Mouse (Mus musculus): ENCODE measurements around the gene Fgfr2. TPM values are rescaled to one million over a fixed set of nuclear protein-coding genes. Genes with fewer than 3 reads are reported as not detected.

Fgfr2 gene
- polyA plus RNA-seq, 1 experiment, result 1.7 TPM

- Histone ChIP-seq H3K4me3 (ENCODE audit: insufficient read depth, poor library complexity, severe bottlenecking) (no peak overlapping the region), H3K79me3 (ENCODE audit: low read depth) (no peaks in the 10 kb centered on the region), H3K79me2 (ENCODE audit: control insufficient read depth, insufficient read depth) (no peaks in the 10 kb centered on the region), H3K27me3 (ENCODE audit: control insufficient read depth, insufficient read depth, insufficient read length) (peaks cover 19% of the 10 kb centered on the region), H3ac (ENCODE audit: control insufficient read depth, insufficient read length, low read depth) (no peak overlapping the region), H3K36me3 (ENCODE audit: control insufficient read depth, insufficient read depth) (no peaks in the 10 kb centered on the region)
- TF ChIP-seq USF1 (IDR thresholded peaks at IDR 0.05; ENCODE audit: low read depth) (no peak), MAX (IDR thresholded peaks at IDR 0.05) (no peak), MYOG (IDR thresholded peaks at IDR 0.05; ENCODE audit: control insufficient read depth, extremely low read depth, insufficient read length) (no peak), CTCF (IDR thresholded peaks at IDR 0.05; ENCODE audit: control insufficient read depth, insufficient read depth, insufficient read length) (no peak), MYOD1 (IDR thresholded peaks at IDR 0.05; ENCODE audit: control insufficient read depth, insufficient read length, low read depth) (no peak), CEBPB (IDR thresholded peaks at IDR 0.05; ENCODE audit: low read depth) (no peak), FOSL1 (IDR thresholded peaks at IDR 0.05; ENCODE audit: insufficient read depth, low read length, poor library complexity, severe bottlenecking) (no peak)
These were observed 1446.0 kb downstream of the Fgfr2 start for GRCm38 (mm10) chr7:131677126-131677525.

- Histone ChIP-seq H3ac (ENCODE audit: control insufficient read depth, insufficient read length, low read depth) (no peak overlapping the region), H3K79me2 (ENCODE audit: control insufficient read depth, insufficient read depth) (no peaks in the 10 kb centered on the region), H3K79me3 (ENCODE audit: low read depth) (no peaks in the 10 kb centered on the region), H3K36me3 (ENCODE audit: control insufficient read depth, insufficient read depth) (no peaks in the 10 kb centered on the region), H3K27me3 (ENCODE audit: control insufficient read depth, insufficient read depth, insufficient read length) (peaks cover 4% of the 10 kb centered on the region), H3K4me3 (ENCODE audit: insufficient read depth, poor library complexity, severe bottlenecking) (no peak overlapping the region)
- no peak for TF ChIP-seq USF1 (IDR thresholded peaks at IDR 0.05; ENCODE audit: low read depth)
- TF ChIP-seq CTCF (IDR thresholded peaks at IDR 0.05; ENCODE audit: control insufficient read depth, insufficient read depth, insufficient read length), result no peak
- TF ChIP-seq CEBPB (IDR thresholded peaks at IDR 0.05; ENCODE audit: low read depth), result no peak
These were observed 1452.6 kb downstream of the Fgfr2 start for GRCm38 (mm10) chr7:131670586-131670985.

- Histone ChIP-seq H3K79me3 (ENCODE audit: low read depth) (no peaks in the 10 kb centered on the region), H3K79me2 (ENCODE audit: control insufficient read depth, insufficient read depth) (no peaks in the 10 kb centered on the region), H3K4me3 (ENCODE audit: insufficient read depth, poor library complexity, severe bottlenecking) (no peak overlapping the region), H3ac (ENCODE audit: control insufficient read depth, insufficient read length, low read depth) (no peak overlapping the region), H3K36me3 (ENCODE audit: control insufficient read depth, insufficient read depth) (no peaks in the 10 kb centered on the region), H3K27me3 (ENCODE audit: control insufficient read depth, insufficient read depth, insufficient read length) (peaks cover 4% of the 10 kb centered on the region)
- no peak for TF ChIP-seq CTCF (IDR thresholded peaks at IDR 0.05; ENCODE audit: control insufficient read depth, insufficient read depth, insufficient read length)
- TF ChIP-seq CEBPB (IDR thresholded peaks at IDR 0.05; ENCODE audit: low read depth), result no peak
- no peak for TF ChIP-seq USF1 (IDR thresholded peaks at IDR 0.05; ENCODE audit: low read depth)
- TF ChIP-seq MAX (IDR thresholded peaks at IDR 0.05), result no peak
- no peak for TF ChIP-seq FOSL1 (IDR thresholded peaks at IDR 0.05; ENCODE audit: insufficient read depth, low read length, poor library complexity, severe bottlenecking)
These were observed 1453.8 kb downstream of the Fgfr2 start for GRCm38 (mm10) chr7:131669326-131669725.

GRCm38 (mm10) chr7:131660726-131661125 is 1462.4 kb downstream of the Fgfr2 start:
- Histone ChIP-seq H3K79me3 (ENCODE audit: low read depth) (no peaks in the 10 kb centered on the region), H3K4me3 (ENCODE audit: insufficient read depth, poor library complexity, severe bottlenecking) (no peak overlapping the region), H3ac (ENCODE audit: control insufficient read depth, insufficient read length, low read depth) (no peak overlapping the region), H3K79me2 (ENCODE audit: control insufficient read depth, insufficient read depth) (no peaks in the 10 kb centered on the region), H3K36me3 (ENCODE audit: control insufficient read depth, insufficient read depth) (no peaks in the 10 kb centered on the region), H3K27me3 (ENCODE audit: control insufficient read depth, insufficient read depth, insufficient read length) (peaks cover 11% of the 10 kb centered on the region)
- no peak for TF ChIP-seq MAX (IDR thresholded peaks at IDR 0.05)
- TF ChIP-seq CTCF (IDR thresholded peaks at IDR 0.05; ENCODE audit: control insufficient read depth, insufficient read depth, insufficient read length), result no peak
- no peak for TF ChIP-seq FOSL1 (IDR thresholded peaks at IDR 0.05; ENCODE audit: insufficient read depth, low read length, poor library complexity, severe bottlenecking)
- TF ChIP-seq USF1 (IDR thresholded peaks at IDR 0.05; ENCODE audit: low read depth), result no peak
- no peak for TF ChIP-seq MYOG (IDR thresholded peaks at IDR 0.05; ENCODE audit: control insufficient read depth, extremely low read depth, insufficient read length)
- no peak for TF ChIP-seq MYOD1 (IDR thresholded peaks at IDR 0.05; ENCODE audit: control insufficient read depth, insufficient read length, low read depth)
- TF ChIP-seq CEBPB (IDR thresholded peaks at IDR 0.05; ENCODE audit: low read depth), result no peak

- H3K36me3 ChIP-seq (ENCODE audit: control insufficient read depth, insufficient read depth), result no peaks in the 10 kb centered on the region
- no peak overlapping the region for H3K4me3 ChIP-seq (ENCODE audit: insufficient read depth, poor library complexity, severe bottlenecking)
- H3K79me2 ChIP-seq (ENCODE audit: control insufficient read depth, insufficient read depth), result no peaks in the 10 kb centered on the region
- no peak overlapping the region for H3ac ChIP-seq (ENCODE audit: control insufficient read depth, insufficient read length, low read depth)
- TF ChIP-seq CTCF (IDR thresholded peaks at IDR 0.05; ENCODE audit: control insufficient read depth, insufficient read depth, insufficient read length), result no peak
- no peaks in the 10 kb centered on the region for H3K79me3 ChIP-seq (ENCODE audit: low read depth)
- peaks cover 29% of the 10 kb centered on the region for H3K27me3 ChIP-seq (ENCODE audit: control insufficient read depth, insufficient read depth, insufficient read length)
These were observed 1467.1 kb downstream of the Fgfr2 start for GRCm38 (mm10) chr7:131656017-131656416.

GRCm38 (mm10) chr7:131653416-131653815 is 1469.7 kb downstream of the Fgfr2 start:
- TF ChIP-seq MAX (IDR thresholded peaks at IDR 0.05) (no peak), CEBPB (IDR thresholded peaks at IDR 0.05; ENCODE audit: low read depth) (no peak), MYOD1 (IDR thresholded peaks at IDR 0.05; ENCODE audit: control insufficient read depth, insufficient read length, low read depth) (no peak), FOSL1 (IDR thresholded peaks at IDR 0.05; ENCODE audit: insufficient read depth, low read length, poor library complexity, severe bottlenecking) (no peak), CTCF (IDR thresholded peaks at IDR 0.05; ENCODE audit: control insufficient read depth, insufficient read depth, insufficient read length) (no peak), USF1 (IDR thresholded peaks at IDR 0.05; ENCODE audit: low read depth) (no peak), MYOG (IDR thresholded peaks at IDR 0.05; ENCODE audit: control insufficient read depth, extremely low read depth, insufficient read length) (no peak)
- Histone ChIP-seq H3K79me3 (ENCODE audit: low read depth) (no peaks in the 10 kb centered on the region), H3K4me3 (ENCODE audit: insufficient read depth, poor library complexity, severe bottlenecking) (no peak overlapping the region), H3ac (ENCODE audit: control insufficient read depth, insufficient read length, low read depth) (no peak overlapping the region), H3K27me3 (ENCODE audit: control insufficient read depth, insufficient read depth, insufficient read length) (peaks cover 42% of the 10 kb centered on the region), H3K79me2 (ENCODE audit: control insufficient read depth, insufficient read depth) (no peaks in the 10 kb centered on the region), H3K36me3 (ENCODE audit: control insufficient read depth, insufficient read depth) (no peaks in the 10 kb centered on the region)
